Mouse (Mus musculus) lung, adult 2 months (tissue): ENCODE results near the gene Tex35.

Experiments used
- CTCF ChIP-seq: fragments of 200-500 bp; IDR thresholded peaks from 2 replicates; pipeline ENCODE4 v1.5.1; 2011; ENCODE audit warnings: mild to moderate bottlenecking, low read length, control low read depth; ENCODE audit not compliant: insufficient read depth
- POLR2A ChIP-seq: fragments of 200-500 bp; IDR thresholded peaks from 2 replicates; pipeline ENCODE4 v1.6.1; 2011; ENCODE audit warnings: low read depth, mild to moderate bottlenecking, control low read depth, low read length, borderline replicate concordance; ENCODE audit errors: extremely low read depth

DNA sequence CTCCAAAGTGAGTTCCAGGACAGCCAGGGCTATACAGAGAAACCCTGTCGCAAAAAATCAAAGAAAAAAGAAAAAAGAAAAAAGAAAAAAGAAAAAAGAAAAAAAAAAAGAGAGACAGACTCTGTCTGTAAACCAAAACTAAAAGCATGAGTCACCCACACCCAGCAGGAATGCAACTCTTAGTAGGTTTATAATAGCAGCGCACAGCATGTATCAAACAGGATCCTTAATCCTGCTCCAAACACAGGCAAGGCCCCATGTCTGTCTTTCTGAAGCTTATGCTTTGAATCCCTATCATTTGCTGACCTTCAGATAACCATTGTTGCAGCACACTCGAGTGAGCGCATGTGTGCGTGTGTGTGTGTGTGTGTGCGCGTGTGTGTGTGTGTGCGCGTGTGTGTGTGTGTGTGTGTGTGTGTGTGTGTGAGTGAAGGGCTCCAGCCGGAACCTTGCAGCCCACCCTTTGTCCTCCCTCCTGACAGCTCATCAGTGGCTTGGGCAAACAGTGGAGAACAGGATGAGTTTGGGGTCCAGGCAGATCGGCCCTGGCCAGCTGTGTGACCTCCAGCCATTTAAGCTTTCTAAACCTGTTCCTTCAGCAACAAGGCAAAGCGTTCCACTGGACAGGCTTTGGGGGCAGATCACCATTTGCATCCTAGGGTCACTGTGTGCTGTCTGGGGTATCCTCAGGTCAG lies 47.9 kb downstream of the Tex35 start:
- TF ChIP-seq CTCF (no peak), POLR2A (no peak)
